Mouse (Mus musculus): ENCODE data around the gene Eml4.

The Eml4 gene

DNA sequence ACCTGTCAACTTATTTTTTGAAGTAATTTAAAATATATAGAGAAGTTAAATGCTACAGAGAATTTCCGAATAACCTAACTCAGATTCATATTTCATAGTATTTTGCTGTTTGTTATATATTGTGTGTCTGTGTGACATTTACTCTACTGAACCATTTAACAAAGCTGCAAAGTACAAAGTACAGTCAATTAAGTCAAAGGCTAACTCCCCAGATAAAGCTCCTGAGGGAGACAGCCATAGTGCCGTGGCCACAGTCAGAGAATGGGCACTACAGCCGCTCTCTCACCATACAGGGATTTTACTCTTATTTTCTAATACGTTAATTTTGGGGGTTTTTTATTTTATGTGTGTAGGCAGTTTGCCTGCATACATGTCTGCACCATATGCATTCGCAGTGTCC lies 32.0 kb downstream of the Eml4 start:
- DNase-seq (ENCODE audit: low spot score in 2 of 2): no peak

DNA sequence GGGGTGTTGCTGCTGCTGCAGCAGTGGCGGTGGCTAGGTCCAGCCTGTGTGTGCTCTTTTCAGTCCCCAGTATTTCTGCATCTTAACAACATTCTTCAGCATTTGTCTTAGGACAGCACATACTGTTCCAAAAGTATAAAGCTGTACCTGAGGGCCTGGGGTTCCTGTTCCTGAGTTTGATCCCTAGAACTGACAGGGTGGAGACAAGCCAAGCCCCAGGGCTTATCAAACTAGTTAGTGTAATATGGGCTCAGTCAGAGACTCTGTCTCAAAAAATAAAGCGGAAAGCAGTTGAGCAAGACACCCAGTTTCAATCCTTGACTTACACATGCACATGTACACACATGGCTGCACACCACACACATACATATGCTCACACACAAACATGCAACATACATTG lies 34.2 kb downstream of the Eml4 start:
- no peak for DNase-seq (ENCODE audit: low spot score in 2 of 2)

DNA sequence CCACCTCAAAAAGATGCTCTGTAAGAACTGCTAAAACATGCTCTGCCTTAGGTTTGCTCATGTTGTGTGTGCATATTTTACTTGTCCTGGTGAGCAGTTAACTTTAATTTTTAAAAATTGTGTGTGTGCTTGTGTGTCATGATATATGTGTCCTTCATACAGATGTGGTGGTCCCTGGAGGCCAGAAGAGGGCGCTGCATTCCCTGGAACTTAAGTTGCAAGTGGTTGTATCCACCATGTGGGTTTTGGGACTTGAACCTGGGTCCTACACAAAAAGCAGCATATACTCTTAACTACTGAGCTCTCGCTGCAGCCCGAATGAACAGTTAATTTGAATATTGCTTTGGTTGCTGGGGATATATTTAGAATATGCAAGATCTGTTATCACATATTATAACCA lies 36.4 kb downstream of the Eml4 start:
- no peak for DNase-seq (ENCODE audit: low spot score in 2 of 2)

DNA sequence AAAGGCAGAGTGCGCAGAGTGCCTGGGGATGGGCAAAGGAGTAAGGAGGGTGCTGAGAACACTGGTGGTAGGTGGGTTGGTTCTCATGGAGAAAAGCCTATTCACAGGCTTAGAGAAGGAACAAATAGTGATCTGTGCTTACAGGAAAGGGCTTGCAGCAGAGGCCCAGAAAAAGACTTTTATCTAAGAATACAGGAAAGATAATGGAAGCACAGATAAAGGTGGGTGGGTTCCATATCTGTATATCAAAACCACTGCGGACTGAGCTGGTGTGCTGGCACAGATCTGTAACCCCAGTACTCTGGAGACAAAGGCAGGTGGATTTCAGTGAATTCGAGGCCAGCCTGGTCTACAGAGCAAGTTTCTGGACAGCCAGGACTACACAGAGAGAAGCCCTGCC lies 43.3 kb downstream of the Eml4 start:
- no peak for DNase-seq (ENCODE audit: low spot score in 2 of 2)

DNA sequence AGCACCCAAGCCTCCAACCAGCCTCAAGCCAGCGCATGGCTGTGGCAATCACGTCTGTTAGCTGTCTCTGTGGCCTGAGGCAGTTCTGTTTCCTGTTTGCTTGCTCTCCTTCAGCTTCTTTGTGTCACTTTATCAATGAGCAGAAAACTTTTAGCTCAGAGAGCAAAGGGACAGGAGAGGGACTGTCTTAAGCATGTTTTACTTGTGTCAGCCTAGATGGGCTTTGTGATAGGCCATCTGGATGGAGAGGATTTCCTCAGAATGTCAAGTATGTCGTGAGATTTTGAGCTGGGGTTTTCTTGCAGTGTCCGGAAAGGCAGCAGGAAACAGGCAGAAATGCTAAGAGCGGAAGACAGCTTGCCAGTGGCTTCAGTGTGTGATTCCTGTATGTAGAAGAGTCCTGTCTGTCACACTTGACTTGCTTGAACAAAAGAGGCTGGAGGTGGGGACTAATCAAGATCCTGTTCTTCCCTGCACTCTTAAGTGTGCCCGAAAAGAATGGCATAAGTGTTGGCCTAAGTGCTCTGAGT lies 46.9 kb downstream of the Eml4 start:
- no peak for DNase-seq (ENCODE audit: low spot score in 2 of 2)

DNA sequence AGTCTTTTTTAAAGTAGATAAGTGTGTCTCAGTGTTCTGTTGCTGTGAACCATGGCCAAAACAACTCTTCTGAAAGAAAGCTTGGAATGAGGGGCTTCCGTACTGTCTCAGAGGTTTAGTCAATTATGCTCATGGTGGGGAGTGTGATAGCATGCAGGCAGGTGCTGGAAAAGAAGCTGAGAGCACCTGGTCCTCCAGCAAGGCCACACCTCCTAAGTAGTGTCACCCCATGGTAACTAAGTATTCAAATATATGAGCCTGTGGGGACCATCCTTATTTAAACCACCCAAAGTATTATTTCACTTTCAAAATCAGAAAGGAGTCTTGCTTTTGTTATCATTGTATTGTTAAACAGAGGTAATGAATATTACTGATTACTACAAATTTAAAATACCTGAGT lies 48.0 kb downstream of the Eml4 start:
- DNase-seq (ENCODE audit: low spot score in 2 of 2): no peak

DNA sequence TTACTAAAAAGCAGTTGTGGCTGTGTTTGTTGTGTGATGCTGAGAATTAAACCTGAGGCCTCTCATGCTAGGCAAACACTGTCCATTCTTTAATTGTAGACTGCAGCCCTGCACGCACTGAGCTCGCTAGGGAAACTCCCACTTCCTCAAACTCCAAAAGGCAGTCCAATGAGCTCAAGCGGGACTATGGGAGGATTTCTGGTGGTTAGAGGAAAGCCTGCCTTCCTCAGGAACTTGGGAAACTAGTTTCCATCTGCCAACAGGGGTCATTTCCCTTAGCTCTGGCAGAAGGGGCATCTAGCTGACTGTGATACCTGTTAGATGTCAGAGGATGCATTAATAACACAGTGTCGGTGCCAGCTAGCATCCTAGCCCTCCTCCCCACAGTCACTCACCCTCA lies 79.9 kb downstream of the Eml4 start:
- DNase-seq (ENCODE audit: low spot score in 2 of 2): no peak

DNA sequence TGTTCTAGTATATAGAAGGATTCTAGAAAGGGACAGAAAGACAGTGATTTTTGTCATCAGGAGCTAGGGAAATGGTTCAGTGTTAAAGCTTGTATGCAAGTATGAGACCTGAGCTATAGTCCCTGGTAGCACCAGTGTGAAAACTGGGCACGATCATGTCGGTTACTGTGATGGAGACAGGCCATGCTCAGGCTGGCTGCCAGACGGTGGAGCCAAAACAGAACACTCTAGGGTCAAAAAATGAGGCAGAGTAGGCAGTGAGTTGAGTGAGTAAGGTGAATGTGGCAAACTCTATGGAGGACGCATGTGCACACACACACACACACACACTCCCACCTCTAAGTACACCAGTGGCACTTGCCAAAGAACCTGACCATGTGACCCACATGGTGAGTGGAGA lies 92.7 kb downstream of the Eml4 start:
- DNase-seq (ENCODE audit: low spot score in 2 of 2): no peak

DNA sequence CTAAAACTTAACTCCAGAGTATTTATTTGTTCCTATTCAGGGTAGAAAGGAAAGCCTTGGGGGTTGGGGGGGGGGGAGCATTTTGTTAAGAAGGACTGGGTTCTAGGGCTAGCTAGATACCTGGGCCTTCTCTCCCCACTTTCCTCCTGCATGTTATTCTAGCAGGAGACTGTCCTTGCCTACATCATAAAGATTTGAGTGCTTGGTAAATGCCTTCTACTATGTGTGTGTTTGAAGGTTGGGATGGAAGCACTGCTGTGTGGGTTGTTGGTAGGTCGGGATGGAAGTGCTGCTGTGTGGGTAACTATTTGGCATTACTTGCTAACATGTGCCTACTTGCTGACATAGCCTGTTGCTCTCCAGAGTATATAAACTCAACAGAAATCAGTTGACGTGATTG lies 98.9 kb downstream of the Eml4 start:
- no peak for DNase-seq (ENCODE audit: low spot score in 2 of 2)

DNA sequence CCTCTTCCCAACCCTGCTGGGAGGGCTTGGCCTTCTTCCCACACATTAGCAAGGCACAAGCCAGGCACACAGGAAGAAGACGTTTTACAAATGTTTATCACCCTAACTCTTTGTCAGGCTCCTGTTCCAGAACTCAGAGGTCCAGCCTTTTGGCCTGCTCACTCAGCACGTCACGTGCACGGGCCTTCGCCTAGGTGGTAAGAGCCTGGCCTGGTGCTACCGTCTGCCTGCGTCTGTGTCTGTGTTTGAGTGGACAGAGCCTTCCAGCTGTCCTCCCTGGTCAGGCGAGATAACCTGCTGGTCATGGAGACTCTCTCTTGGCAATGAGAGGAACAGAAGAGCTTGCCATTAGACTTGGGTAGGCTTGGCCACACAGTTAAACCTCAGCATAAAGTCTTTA lies 100.6 kb downstream of the Eml4 start:
- no peak for DNase-seq (ENCODE audit: low spot score in 2 of 2)

DNA sequence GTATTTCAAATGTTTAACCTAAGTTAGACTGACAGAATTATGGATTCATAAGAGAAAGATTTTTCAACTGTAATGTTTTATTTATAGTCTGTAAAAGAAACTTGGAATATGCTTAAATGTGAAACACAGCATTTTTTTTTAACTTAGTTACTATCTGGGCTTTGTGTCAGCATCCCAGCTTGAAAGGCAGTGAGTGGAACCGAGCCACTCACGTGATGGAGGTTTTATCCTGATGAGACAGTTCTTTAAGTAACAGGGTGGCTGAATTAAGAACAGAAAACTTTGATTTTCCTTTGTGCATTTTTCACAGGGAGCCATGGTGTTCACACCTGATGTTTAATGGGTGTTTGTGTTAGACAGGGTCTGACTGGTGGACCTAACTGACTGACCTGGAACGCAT lies 101.1 kb downstream of the Eml4 start:
- DNase-seq (ENCODE audit: low spot score in 2 of 2): no peak

DNA sequence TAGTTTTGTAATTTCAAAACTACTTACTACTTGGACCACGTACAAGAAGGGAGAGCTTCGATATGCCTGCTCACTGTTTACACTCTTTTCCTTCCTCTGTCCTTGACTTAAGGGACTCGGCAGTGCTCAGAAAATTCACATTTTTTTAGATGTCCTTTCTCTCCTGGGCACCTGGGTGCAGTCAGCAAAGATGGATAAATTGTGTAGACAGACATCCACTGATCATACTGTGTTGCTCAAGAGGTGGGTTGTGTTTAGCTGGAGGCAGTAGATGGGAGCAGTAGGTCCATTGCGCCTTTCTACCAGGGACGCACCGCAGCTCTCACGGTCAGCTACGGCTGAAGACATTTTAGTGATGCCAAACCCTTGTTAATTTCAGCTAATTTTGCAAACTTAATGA lies 101.7 kb downstream of the Eml4 start:
- DNase-seq (ENCODE audit: low spot score in 2 of 2): no peak

DNA sequence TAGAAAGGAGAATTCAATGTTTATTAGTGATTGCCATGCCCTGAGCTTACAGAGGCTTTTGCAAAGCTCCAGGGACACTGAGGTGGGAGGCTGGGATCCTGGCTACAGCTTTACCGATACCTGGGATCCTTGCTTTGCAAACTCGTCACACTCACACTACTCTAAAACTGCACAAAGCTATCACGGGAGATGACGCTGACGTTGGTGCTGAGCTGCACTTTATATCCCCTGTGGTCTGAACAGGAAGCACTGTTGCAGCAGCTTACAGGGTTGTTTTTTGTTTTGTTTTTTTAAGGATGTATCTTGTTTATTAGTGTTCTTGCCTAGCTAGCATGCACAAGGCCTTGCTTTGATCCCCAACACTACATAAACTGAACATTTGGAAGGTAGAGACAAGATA lies 102.9 kb downstream of the Eml4 start:
- DNase-seq (ENCODE audit: low spot score in 2 of 2): no peak

DNA sequence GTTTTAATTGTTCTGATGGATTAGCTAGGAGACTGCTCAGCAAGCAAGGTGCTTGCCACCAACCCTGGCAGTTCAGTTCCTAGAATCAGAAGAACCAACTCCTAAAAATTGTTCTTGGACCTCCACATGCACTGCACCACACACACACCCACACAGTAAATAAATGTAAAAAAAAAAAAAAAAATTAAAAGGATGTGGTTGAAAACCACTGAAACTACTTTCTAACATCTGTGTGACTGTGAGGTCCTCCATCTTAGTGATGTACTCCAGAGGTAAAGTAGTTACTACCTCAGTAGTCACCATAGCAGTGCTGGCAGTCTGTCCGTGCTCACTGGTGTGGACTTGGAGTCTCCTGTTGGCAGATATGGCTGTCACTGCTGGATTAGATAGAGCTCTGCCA lies 106.5 kb downstream of the Eml4 start:
- no peak for DNase-seq (ENCODE audit: low spot score in 2 of 2)

DNA sequence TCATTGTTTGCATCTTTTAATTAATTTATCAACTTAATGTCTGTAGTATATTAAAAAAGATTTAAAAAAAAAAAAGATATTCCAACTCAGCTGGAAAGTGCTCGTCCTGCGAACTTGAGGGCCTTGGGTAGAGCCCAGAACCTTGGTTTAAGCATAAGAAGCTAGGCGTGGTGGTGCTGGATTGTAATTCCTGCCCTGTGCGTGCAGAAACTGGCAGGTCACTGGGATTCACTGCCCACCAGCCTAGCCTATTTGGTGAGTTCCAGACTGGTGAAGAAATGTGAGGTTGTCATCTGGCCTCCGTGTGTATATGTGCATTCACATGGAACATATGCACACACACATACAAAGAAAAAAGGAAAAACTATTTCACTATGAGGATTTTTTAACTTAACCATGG lies 115.2 kb downstream of the Eml4 start:
- DNase-seq (ENCODE audit: low spot score in 2 of 2): no peak

DNA sequence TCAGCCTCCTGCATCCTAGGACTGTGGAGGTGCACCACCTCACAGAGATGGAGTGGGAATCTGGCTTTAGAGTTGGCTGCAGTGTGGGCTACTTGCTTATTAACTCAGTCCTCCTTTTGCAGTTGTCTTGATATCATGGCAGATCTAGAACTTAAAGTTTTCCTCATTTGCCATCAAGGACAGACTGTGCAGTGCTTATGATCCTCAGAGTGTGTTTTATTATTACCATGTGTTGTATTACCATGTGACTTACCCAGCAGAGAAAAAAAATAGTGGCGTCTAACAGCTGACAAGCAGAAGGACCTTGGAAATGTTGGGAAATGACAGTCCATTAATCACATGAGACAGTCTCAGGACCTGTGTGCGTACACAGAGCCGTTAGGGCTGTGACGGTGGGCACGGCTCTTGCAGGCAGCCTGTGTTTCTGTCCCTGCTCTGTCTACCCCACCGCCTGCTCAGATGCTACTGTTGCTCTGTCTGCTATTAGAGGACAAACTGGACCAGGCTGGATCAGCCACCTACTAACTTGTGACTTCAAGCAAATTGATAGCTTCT lies 116.0 kb downstream of the Eml4 start:
- no peak for DNase-seq (ENCODE audit: low spot score in 2 of 2)

DNA sequence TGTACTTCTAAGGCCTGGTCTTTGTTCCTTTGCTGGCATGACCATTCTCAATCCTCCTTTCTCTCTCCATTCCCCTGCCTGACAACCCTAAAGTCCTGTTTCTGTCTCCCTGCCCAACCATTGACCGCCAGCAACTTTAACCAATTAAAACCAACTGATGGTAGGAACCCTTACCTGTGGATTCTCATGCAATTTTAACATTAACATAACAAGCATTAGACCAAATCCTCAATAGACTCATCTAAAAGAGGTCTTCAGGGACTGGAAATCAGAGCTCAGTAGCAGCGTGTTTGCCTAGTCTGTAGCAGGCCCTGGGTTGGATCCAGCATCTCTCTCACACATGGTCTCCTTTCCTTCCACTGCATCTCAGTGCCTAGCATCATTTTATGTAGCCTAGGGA lies 118.9 kb downstream of the Eml4 start:
- DNase-seq (ENCODE audit: low spot score in 2 of 2): no peak

DNA sequence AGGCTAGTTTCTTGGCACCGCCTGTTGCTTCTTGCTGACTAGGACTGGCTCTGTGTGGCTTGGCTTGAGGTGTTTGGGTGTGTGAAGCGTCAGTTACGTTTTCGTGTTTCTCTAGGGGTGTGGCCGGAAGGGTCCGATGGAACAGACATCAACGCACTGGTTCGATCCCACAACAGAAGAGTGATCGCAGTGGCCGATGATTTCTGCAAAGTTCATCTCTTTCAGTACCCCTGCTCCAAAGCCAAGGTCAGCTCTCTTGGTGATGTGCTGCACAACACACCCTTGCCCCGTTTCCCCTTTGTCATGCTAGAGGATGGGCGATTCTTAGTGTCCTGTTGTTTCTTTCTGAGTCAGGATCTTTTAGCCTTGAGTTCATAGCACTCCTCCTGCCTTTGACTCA lies 126.4 kb downstream of the Eml4 start:
- no peak for DNase-seq (ENCODE audit: low spot score in 2 of 2)

DNA sequence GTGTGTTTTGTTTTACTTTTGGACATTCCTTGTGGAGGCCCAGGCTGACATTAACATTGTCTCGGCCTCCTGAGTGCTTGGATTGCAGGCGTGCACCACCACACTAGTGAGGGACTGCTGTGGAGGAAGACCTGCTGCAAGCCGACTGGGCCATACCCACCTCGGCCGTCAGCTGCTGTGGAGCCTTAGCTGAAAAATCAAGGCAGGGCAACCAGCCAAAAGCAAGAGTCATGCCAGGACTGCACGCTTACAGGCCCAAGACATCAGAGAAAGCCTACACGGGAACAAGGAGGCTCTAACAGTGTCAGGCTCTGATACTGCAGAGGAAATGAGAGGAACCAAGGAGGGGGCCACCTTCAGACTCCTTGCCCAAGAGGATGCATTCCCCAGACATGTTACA lies 130.8 kb downstream of the Eml4 start:
- no peak for DNase-seq (ENCODE audit: low spot score in 2 of 2)

DNA sequence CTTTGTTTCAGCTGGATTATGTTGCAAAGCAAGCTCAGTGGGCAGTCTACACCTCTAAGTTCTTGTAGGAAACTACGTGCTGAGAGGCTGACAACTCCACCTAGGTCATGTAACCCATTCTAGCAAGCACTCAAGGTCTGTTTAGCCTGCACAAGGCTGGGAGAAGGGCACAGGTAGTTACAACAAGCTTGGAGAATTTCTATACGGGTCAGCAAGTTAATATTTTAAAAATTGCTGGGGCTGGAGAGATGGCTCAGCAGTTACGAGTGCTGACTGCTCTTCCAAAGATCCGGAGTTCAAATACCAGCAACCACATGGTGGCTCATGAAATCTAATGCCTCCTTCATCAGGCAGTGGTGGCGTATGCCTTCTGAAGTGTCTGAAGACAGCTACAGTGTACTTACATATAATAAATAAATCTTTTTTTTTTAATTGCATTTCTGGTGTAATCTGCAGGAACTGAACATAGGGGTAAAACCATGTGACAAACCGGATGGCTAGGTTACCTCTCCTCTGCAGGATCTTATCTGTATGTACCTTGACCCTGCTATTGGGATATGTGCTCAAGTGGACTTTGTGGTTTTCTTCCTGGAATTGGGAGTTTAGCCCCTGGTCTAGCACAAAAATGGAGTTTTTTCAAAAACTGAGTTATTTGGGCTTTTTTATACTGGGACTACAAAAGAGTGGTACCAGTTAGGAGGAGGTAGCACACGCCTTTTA lies 132.2 kb downstream of the Eml4 start:
- no peak for DNase-seq (ENCODE audit: low spot score in 2 of 2)

DNA sequence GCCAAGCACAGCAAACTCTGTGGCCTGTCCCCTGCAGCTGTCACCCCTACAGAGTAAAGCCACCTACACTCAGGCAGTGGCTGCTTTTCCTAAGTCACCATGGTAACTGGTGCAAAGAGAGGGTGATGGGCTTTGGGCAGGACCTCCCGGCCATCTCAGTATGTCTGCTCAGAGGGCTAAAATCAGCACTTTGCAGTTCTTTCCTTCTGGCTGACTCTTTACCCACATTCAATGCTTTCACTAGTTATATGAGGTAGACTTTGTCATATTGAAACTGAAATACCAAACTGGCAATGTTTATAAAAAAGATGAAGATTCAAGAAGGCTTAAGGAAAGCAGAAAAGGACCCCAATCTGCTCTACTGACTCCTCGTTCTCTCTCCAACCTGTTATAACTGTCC lies 133.1 kb downstream of the Eml4 start:
- no peak for DNase-seq (ENCODE audit: low spot score in 2 of 2)

DNA sequence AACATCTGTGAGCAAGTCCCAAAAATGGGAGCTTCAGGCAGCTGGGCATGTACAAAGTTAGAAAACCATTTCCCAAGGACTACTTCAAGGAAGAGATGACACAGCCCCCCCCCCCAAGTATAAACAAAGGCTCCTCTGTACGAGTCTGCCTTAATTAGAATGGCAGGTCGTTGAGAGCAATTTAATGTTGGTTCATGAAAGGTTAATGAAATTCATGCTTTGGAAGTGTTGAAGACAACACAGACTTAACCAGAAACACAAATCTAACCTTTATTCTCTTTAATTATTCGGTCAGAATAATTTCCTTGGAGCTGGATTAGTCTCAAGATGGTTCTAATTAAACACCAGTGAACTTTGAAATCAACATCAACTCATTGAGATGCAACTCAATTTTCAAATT lies 137.0 kb downstream of the Eml4 start:
- DNase-seq (ENCODE audit: low spot score in 2 of 2): no peak

DNA sequence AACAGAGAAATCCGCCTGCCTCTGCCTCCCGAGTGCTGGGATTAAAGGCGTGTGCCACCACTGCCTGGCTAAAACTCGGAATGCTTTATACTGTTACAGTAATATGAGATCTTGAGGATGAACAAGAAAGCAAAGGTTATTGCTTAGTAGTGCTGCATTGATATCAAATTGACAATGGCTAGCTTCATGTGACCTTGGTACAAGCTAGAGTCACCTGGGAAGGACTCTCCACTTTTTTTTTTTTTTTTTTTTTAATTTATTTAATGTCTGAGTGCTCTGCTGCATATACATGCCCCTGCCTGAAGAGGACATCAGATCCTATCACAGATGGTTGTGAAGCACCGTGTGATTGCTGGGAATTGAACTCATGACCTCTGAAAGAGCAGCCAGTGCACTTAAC lies 148.2 kb downstream of the Eml4 start:
- no peak for DNase-seq (ENCODE audit: low spot score in 2 of 2)

DNA sequence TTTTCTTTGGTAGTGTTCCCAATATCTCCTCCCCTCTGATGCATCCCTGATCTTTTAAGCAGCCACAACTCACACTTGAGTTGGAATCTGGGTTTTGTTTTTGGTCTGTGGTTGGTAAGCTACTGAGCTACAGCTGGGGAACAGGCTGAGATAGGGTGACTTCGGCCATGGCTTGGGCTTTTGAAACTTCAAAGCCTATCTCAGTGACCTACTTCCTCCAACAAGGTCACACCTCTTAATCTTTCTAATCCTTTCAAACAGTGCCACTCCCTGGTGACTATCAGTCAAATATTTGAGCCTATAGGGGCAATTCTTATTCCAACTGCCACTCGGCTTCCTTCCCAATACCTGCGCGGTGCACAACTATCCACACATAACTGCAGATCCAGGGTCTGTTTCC lies 149.0 kb downstream of the Eml4 start:
- no peak for DNase-seq (ENCODE audit: low spot score in 2 of 2)
